Mouse (Mus musculus): ENCODE measurements around the gene Aass. TPM values are rescaled to one million over a fixed set of nuclear protein-coding genes. Genes with fewer than 3 reads are reported as not detected.

Aass gene
- total RNA-seq, 2 experiments from 2014 or later, result 4.1 to 5.4 TPM

DNA sequence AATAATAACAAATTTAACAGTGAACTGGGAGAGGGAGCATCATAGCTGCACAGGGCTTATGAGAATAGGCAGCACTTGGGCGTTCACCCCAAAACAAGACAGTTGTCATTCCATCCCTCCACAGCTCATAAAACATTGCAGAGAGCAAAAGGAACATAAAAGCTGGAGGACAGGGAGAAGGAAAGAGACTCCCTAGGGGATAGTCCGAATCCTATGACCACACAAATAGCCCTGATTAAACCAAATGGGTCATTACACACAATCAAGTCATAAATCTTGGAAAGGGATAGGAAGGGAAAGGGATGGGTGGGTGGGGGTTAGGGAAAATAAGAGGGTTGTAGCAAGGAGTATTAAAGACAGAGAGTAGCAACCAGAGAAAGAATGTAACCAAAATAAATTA, 54.5 kb downstream of the Aass start:
- intact Hi-C loops (cut with DNase I), result no loop called here
- no peak for DNase-seq (ENCODE audit: low spot score in 2 of 2)

DNA sequence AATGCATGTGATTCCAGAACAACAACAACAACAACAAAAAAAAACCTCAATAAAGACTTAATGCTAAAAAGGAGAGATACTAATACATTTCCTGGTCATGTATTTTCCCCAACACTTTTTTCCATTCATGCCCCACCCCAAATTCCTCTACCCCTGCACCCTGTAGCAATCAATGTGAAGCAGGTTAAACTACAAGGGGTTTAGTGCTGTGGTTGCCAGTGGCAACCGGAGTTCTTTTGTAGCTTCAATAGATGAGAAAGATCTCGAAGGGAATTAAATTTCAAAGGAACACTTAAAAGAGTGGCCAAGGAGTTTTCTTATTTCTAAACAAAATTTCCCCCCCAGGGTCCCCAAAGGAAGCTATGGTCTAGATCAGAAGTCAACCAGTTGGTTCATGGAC, 56.7 kb downstream of the Aass start:
- intact Hi-C loops (cut with DNase I), result no loop called here

DNA sequence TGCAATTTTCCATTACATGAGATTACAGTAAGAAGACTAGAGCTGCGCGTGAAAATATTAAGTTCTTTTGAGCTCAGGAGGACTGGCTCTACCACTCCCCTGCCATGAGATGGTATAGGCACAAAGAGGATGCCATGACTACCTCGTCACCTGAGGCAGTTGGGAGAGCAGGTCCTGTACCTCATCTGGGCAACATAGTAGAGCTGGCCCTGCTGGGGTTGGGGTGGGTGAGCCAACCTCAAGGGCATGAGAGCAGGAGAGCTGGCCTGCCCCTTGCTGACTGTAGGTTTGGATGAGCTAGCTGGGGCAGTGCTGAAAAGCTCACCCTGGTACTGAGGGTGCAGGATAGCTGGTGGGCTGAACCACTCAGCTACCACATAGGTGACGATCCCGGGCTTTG, 77.1 kb downstream of the Aass start:
- intact Hi-C loops (cut with DNase I), result no loop called here
- no peak for DNase-seq (ENCODE audit: low spot score in 2 of 2)

More for the DNA sequence above, 56.7 kb downstream of the Aass start:
- DNase-seq (ENCODE audit: low spot score in 2 of 2), result no peak

DNA sequence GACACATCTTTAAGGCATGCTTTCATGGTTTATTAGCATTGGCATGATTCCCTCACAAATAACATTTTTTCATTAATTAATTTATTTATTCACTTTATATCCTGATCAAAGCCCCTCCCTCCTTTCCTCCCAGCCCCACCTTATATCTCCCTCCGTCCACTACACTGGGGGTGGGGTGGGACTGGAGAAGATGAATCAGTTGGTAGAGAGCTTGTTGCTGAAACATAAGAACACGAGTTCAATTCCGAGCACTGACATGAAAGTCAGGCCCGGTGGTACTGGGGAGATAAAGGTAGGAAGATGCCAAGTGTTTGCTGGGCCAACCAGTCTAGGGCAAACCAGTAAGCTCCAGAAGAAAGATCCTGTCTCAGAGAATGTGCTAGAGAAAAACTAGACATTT, 84.0 kb downstream of the Aass start:
- intact Hi-C loops (cut with DNase I), result no loop called here
- DNase-seq (ENCODE audit: low spot score in 2 of 2), result no peak

DNA sequence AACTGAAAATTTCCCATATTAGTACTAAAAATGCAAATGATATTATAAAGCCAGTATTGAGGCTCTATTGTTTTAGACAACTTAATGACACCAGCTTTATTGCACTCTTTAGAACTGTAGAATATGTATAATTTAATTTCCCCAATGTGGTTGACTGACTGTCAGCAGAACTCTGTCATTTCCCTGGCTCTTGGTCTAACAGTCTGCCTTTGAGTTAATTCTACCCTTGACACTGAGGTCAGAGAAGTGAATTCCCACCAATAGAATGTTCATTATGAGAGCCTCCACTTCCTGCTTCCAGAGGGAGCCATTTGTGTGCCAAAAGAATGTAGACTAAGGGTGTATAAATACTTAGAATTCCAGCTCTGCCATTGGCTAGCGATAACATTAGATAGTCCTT, 104.5 kb downstream of the Aass start:
- no peak for DNase-seq (ENCODE audit: low spot score in 2 of 2)
- intact Hi-C loops (cut with DNase I), result no loop called here

Other genes starting within 250 kb of the Aass start
- gene Fezf1, start 115.4 kb upstream of the Aass start, total RNA-seq (2021), result under 1 TPM; 0.30 to 0.44 TPM

Measured in left cerebral cortex, postnatal 25 days (tissue).